Mouse (Mus musculus) E14TG2a.4 (cell line): ENCODE results near the gene Tinf2.

ENCODE experiments used
- CTCF ChIP-seq: conservative IDR thresholded peaks from 2 replicates; pipeline ENCODE4 v1.5.1; 2014; ENCODE audit warnings: low read length
- NANOG ChIP-seq: IDR thresholded peaks from 2 replicates; pipeline ENCODE4 v1.6.1; 2014; ENCODE audit warnings: borderline replicate concordance, low read length, mixed read lengths
- POU5F1 ChIP-seq: IDR thresholded peaks from 2 replicates; pipeline ENCODE4 v1.6.1; 2014; ENCODE audit warnings: low read length, borderline replicate concordance

GRCm38 (mm10) chr14:55722438-55722945, 40.9 kb upstream of the Tinf2 start:
- TF ChIP-seq CTCF, result no peak
- TF ChIP-seq NANOG, result no peak
- no peak for TF ChIP-seq POU5F1
